Mouse (Mus musculus) forelimb bud, embryonic 11.5 days (tissue): Measurements from ENCODE around the gene Styx.
"Not testable (repeated sequence)": the region's sequence is repeated elsewhere in the genome, so short reads cannot be mapped to it uniquely, and the experiment has no call there.

Experiments used
- DNase-seq: peaks from one replicate; pipeline ENCODE4 v3.0.0-alpha.2; 2012; ENCODE audit warnings: low read depth, low spot score

Styx gene

GRCm38 (mm10) chr14:45364211-45365195, 13.6 kb downstream of the Styx start:
- DNase-seq, result no peak

DNA sequence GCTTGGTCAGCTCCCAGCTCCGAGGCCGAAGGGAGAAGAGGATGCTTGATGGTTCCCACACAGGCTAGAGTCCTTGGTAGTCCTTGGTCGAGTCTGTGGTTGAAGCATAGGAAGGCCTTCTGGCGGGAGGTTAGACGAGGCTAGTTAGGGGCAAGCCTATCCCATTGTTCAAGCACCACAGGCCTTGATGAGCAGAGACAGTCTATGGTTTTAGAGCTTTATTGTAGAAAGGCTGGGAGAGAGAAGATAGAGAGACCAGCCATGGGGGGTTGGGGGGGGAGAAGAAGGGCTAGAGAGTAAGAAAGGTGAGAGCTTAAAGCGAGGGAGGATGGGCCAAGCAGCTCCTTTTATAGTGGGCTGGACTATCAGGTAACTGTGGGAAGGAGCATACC, 14.3 kb downstream of the Styx start:
- DNase-seq, result no peak

- DNase-seq, result no peak
Measured at GRCm38 (mm10) chr14:45378771-45379170, 27.9 kb downstream of the Styx start.

DNA sequence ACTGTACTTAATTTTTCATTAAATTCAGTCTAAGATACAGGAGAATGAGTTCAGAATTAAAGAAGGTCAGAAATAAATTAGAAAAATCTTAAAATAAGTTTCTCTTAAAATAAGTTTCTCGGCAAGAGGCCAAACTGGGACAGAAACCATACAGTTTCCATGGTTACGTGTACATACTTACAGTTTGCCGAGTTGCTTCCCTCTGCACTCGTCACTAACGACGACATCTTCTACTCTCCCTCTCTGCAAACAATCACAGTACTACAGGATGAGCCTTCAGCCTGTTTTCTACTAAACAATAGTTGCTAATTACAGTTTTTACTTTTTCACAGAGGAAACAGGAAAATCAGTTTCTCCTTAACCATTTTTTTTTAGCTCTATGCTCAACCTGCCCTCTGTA, 29.9 kb downstream of the Styx start:
- no peak for DNase-seq

- no peak for DNase-seq
Measured at GRCm38 (mm10) chr14:45382912-45383311, 32.0 kb downstream of the Styx start.

GRCm38 (mm10) chr14:45385596-45385995, 34.7 kb downstream of the Styx start:
- DNase-seq, result no peak

- DNase-seq, result no peak
Measured at GRCm38 (mm10) chr14:45387480-45387879, 36.6 kb downstream of the Styx start.

DNA sequence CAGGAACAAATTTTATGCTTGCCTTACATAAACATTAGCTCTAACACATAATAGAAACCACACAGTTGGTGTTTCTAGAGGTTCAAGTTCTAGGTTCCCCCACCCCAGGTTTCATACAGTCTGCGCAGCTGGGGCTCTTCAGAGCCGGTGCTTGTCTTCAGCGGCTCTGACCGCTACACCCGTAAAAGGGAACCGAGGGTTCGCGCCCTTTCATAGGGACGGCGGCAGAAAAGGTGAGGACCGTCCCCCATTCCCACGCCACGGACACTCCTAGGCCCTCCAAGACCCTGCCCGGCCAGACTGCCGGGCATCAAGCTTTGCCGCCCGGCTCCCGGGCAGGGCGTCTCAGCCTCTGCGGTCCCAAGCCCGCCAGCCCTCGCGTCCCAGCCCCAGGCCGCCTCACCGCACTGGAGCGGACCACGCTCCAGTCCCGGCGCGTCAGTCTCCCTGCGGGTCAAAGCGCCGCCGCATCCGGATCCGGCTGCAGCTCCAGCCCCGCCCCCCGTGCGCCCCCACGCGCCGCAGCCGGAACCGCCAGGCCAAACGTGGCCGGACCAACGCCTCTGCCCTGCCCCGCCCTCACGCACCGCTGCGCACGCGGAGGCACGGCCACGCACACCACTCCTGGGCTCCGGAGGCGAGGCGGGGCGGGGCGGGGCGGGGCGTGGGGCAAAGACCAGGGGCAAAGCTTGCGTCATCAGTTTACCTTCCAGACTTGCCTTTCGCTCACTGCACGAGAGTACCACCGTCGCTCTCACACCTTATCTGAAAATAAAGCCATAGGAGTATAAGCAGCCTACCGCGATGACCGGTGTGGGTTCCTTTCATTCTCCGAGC, 37.7 kb downstream of the Styx start:
- DNase-seq, result peak; percentile 83

DNA sequence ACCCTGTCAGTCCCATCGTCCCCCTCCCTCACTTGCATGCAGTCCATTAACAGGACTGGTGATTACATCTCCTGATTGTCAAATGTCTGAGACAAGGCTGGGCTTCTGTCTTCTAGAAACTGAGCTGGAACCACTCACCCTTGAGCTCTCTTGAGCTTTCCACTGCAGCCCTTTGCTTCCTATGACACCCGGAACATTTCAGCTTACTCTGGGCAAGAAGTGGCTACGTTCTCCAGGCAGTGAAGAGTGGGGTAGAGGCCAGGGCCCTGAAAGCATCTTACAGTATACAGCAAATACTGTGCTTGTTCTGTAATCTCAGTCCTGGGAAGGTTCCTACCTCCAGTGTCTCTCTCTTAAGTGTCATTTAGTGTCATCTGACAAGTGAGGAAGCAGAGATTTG, 38.3 kb downstream of the Styx start:
- DNase-seq, result no peak

GRCm38 (mm10) chr14:45399836-45400235, 48.9 kb downstream of the Styx start:
- DNase-seq, result no peak

DNA sequence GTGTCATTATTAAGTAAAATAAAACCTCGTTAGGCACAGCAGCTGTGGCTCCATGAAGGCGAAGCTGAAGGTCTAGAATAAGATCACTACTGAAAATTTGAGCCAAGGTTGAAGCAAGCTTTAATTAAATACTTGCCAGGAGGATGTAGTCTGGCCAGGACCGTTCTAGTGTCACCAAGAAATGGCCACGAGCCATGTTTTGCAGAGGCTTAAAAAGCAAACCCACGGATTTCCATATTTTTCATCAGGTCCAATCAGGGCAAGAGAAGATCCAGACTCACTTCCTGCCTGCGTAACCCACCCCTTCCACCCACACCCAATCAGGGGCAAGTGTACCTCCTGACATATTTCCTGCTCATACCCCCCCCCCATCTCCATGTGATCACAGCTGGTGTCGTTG, 52.8 kb downstream of the Styx start:
- no peak for DNase-seq

DNA sequence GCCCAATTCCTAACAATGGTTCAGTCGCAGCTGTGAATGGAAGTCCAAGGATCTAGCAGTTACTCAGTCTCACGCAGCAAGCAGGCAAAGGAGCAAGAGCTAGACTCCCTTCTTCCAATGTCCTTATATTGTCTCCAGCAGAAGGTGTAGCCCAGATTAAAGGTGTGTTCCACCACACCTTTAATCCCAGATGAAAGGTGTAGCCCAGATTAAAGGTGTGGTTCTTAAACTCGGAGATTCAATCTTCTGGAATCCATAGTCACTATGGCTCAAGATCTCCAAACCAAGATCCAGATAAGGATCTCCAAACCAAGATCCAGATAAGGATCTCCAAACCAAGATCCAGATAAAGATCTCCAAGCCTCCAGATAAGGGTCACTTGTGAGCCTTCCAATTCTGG, 53.9 kb downstream of the Styx start, which contains the start of gene Gnpnat1:
Gene Gnpnat1 (minus strand): TSS at position 101 of the 400 bp plus-strand sequence.
- DNase-seq, result not testable (repeated sequence)

DNA sequence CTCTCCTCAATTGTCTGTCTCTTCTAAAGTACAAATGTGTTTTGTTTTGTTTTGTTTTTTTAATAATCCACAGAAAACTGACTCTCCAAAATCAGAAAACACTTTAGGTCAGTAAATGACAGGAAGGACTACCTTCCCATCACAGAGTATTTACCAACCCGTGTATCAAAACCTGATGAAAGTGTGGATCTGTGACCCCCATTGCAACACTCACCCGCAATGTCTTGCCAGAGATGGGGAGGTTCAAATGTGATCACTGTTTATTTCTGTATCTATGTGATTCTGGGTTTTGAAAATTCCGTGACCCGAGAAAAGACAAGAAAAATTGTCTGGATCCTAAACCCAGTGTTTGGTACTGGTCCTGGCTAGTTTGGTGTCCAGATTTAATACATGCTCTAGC, 65.4 kb downstream of the Styx start:
- no peak for DNase-seq

DNA sequence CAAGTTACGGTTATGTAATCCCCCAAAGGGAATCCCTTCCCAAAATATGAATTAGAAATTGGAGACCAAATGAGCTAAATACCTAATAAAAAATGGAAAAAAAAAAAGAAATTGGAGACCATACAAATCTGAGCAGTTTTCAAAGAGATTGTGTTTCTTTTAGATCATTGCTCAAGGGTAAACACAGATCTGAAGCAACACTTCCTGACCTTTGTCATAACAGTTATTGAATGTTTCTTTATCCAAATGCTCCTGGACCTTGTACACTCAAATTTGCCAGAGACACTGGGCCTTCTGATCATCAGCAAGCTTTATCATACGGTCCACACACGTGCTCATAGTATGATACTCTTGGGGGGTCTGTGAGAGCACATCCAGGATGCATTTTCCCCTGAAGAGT, 67.7 kb downstream of the Styx start:
- DNase-seq, result no peak

DNA sequence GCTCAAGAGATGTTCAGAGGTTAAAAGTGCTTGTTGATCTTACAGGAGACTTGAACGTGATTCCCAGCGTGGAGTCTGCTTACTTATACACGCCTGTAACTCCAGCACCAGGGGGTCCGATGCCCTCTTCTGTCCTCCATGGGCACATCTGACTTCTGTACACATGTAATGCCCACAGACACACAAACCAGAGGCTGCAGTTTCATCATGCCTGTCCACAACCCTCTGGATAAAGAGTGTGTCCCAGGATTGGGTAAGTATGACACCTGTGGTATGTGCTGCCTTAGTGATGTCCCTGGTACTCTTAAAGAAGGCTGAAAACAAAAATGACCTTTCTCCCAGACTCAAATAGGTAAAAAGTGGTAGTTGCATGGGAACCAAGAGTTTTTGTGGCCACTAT, 68.4 kb downstream of the Styx start:
- DNase-seq, result no peak

DNA sequence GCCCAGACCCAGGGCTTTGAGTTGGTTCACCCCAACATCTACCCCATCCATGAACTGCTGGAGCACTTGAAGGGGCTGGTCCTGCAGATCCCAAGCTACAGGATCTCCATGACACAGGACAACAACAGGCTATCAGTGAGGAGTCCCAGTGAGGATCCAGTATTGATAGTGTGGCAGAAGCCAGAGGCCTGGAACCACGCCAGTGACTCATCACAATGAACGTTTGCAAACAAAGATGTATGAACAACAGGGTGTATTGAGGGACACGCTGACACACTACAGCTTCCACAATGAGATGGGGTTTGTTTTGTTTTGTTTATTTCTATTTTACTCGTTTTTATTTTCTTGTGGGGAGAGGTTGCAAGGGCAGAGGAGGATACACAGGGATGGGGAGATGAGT, 71.5 kb downstream of the Styx start:
- DNase-seq, result no peak

- peak; percentile 85 for DNase-seq
Measured at GRCm38 (mm10) chr14:45423220-45423619, 72.3 kb downstream of the Styx start.

- DNase-seq, result no peak
Measured at GRCm38 (mm10) chr14:45430066-45430842, 79.4 kb downstream of the Styx start.

DNA sequence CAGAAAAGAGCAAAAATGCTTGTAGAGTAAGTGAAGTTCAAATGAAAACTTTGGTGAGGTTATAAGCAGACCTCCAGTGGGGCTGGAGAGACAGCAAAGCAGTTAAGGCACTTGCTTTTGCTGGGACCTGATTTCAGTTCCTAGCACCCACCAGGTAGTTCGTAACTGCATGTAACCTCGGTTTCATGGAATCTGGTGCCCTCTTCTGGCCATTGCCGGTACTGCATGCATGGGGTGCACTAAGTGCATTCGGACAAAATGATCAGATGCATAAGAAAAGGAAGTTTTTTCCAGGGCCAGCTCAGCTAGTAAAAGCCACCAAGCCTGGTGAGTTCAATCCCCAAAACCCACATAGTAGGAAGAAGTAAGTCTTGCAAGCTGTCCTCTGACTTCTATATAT, 81.1 kb downstream of the Styx start:
- DNase-seq, result no peak

DNA sequence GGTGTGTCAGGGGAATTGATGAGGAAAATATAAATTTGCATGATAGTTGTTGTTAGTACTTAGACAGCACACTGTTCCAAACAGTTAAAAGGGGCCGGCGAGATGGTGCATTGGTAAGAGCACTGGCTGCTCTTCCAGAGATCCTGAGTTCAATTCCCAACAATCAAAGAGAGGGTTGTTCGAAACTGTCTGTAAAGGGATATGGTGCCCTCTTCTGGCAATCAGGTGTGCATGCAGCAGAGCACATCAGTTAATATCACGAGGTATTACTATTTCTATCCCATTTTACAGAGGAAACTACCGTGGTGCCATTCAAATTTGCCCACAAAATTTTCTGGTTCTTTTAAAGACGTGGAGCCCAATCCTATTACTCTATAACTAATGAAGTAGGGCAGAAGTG, 83.3 kb downstream of the Styx start:
- DNase-seq, result no peak

- peak; percentile 88 for DNase-seq
Measured at GRCm38 (mm10) chr14:45438250-45438930, 87.5 kb downstream of the Styx start.
